Mouse (Mus musculus) limb, embryonic 10.5 days (tissue): Measurements from ENCODE around the gene Epm2a. TPM values are rescaled to one million over a fixed set of nuclear protein-coding genes. Genes with fewer than 3 reads are reported as not detected.
"Not testable (repeated sequence)": the region's sequence is repeated elsewhere in the genome, so short reads cannot be mapped to it uniquely, and the experiment has no call there.

Experiments used
- DNase-seq: peaks from one replicate; pipeline ENCODE4 v3.0.0-alpha.2; 2017; ENCODE audit warnings: low spot score
- H3K27ac ChIP-seq: fragments of 300-500 bp; sonication (generic); 2 replicates; pipeline ENCODE4 v1.5.1; 2016; ENCODE audit warnings: mild to moderate bottlenecking
- H3K27me3 ChIP-seq: fragments of 300-500 bp; sonication (generic); 2 replicates; pipeline ENCODE4 v1.6.1; 2016; ENCODE audit warnings: low read depth, mild to moderate bottlenecking; ENCODE audit not compliant: poor library complexity, severe bottlenecking
- H3K36me3 ChIP-seq: fragments of 300-500 bp; sonication (generic); 2 replicates; pipeline ENCODE4 v1.6.1; 2016; ENCODE audit warnings: mild to moderate bottlenecking, moderate library complexity
- H3K4me1 ChIP-seq: fragments of 300-500 bp; sonication (generic); 2 replicates; pipeline ENCODE4 v1.6.1; 2016
- H3K4me3 ChIP-seq: fragments of 300-500 bp; sonication (generic); 2 replicates; pipeline ENCODE4 v1.5.1; 2016; ENCODE audit warnings: mild to moderate bottlenecking, moderate library complexity
- H3K9me3 ChIP-seq: fragments of 300-500 bp; sonication (generic); replicated peaks from 2 replicates; pipeline ENCODE4 v1.6.1; 2016; ENCODE audit warnings: mild to moderate bottlenecking
- WGBS: fragments of 180-500 bp; shearing (Covaris S2); methylation state at CpG from one replicate; pipeline ENCODE4 v1.1.7; 2016; 5-methylcytosine and 5-hydroxymethylcytosine counted together
- polyA plus RNA-seq: library from polyadenylated mRNA; unstranded; fragments of >200 nt; fragmentation: Nextera tagmentation; extraction: Ambion mirVana; gene quantifications from 2 replicates; pipeline ENCODE4 v1.2.1, GENCODE M21; 2016

The Epm2a gene
- polyA plus RNA-seq, 1 experiment from 2014 or later = 0.78 TPM

DNA sequence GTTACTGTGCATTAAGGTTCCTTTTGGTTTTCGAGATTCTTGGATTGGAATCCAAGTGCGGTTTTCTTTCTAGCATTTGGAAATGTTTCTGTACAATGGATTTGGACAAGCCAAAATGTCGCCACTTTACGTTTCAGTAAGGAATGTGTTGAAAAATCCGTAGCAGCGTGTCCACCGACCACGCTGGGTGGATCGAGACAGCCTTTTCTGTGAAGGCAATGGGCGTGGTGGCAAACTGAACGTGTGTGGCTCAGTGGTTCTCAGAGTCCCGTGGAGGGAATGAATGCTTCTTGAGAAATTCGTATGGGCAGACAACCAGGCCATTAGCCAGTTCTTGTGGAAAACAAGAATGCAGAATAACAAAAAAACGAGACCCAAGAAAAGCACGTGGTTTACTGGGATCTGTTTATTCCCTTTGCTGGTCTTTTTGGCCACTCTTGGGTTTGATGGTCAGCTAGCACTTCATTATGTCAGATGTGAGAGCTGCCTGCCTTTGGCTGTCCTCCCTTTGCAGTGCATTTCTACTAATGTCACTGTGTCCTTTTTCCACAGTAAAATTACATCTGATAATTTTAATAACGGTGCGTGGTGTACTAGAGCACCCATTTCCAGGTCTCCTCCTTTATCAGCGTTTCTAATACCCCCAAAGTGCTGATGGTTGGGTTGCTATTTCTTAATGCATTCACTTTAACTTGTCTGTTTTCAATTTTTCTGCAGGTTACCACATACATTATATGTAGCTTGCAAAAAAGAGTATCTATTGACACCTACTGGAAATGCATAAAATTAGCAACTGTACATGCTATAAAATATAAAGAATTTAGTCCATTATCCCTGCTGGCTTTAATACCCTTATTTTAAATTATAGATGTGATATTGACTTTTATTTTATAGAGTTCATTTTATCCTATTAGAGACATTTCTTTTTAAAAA lies 1.6 kb downstream of the Epm2a start:
- Histone ChIP-seq H3K4me1 (peaks cover 2% of the 10 kb centered on the region; the same call in 1 of the 2 replicates), H3K27me3 (no peaks in the 10 kb centered on the region), H3K36me3 (no peaks in the 10 kb centered on the region), H3K4me3 (no peak overlapping the region), H3K9me3 (no peaks in the 10 kb centered on the region), H3K27ac (no peak overlapping the region)
- no peak for DNase-seq
- 84% methylated on average over 18 of the region's 18 CpGs for WGBS

DNA sequence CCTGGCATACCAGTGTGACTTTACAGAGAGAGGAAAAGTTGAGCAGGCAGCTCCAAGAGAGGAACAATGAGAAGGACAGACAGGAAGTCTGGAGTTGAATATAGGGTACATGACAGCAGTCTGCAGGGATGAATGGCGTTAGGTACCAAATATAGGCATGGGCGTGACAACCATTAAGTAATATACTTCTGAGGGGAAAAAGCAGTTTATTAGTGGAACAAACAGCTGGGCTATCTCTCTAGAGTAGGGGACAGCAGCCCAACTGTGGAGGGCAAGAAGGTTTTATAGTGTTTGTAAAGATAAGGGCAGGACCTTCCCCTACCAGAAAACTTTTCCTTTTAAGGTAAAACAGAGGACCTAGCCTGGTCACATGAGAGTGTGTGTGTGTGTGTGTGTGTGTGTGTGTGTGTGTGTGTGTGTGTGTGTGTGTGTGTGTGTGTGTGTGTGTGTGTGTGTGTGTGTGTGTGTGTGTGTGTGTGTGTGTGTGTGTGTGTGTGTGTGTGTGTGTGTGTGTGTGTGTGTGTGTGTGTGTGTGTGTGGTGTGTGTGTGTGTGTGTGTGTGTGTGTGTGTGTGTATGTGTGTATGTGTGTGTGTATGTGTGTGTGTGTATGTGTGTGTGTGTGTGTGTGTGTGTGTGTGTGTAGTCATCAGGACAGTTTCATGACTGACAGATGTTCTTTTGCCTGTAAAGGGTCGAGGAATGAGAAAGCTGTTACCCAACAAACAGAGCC lies 7.2 kb downstream of the Epm2a start:
- H3K4me1 ChIP-seq, H3K27ac ChIP-seq, H3K36me3 ChIP-seq, H3K9me3 ChIP-seq, H3K4me3 ChIP-seq, H3K27me3 ChIP-seq, DNase-seq: not testable (repeated sequence)
- 71% methylated on average over 3 of the region's 3 CpGs for WGBS

DNA sequence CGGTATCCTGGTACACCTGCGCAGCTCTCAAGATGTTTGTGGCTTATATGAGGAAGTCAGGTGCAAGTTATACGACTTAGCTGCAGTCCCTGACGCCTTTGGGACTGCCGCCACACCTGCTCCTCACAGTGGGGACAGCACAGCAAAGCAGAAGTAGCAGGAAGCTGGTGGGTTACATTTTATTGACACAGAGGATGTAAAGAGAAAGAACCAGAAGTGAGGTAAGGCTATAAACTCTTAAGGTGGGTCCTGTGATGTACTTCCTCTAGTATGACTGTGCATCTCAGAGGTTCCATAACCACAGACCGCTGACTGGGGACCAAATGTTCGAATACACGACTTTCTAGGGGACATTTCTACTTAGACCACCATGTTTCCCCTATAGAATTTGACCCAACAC lies 11.4 kb downstream of the Epm2a start:
- Histone ChIP-seq H3K27ac (no peak overlapping the region), H3K9me3 (no peaks in the 10 kb centered on the region), H3K4me3 (no peak overlapping the region), H3K4me1 (no peaks in the 10 kb centered on the region), H3K36me3 (no peaks in the 10 kb centered on the region), H3K27me3 (no peaks in the 10 kb centered on the region)
- no peak for DNase-seq
- WGBS = 87% methylated on average over 8 of the region's 8 CpGs

DNA sequence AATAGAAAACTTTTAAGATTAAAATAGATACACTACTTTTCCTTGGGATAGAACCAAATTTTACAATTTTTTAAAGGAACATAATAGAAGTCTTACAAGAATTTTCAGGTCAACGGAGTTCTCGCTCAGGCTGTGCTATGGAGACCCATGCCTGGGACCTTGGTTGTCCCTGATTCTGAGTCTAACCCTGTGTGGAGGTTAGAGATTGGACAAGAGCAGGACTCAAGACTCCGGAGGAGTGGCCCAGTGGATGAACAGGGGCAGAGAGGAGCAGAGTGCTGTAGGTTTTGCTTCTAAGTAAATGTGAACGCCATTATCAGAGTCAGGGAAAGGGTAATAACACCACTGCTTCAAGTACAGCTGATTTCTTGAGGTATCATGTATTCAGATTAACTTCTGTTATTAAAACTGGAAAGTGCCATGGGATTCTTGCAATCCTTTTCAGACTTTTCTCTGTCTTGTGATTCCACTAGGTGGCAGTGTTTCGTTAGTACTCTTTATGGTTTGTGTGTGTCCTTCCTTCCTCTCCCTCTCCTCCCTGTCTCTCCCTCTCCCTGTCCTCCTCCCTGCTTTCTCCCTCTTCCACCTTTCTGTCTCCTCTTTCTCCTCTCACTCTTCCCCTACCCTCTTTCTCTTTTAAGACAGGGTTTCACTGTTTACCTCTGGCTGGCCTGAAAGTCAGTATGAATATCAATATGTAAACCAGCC lies 18.9 kb downstream of the Epm2a start:
- no peak for DNase-seq
- Histone ChIP-seq H3K4me1 (no peaks in the 10 kb centered on the region), H3K9me3 (no peaks in the 10 kb centered on the region), H3K27ac (no peak overlapping the region), H3K27me3 (no peaks in the 10 kb centered on the region), H3K4me3 (no peak overlapping the region), H3K36me3 (no peaks in the 10 kb centered on the region)
- 65% methylated on average over 5 of the region's 5 CpGs for WGBS

DNA sequence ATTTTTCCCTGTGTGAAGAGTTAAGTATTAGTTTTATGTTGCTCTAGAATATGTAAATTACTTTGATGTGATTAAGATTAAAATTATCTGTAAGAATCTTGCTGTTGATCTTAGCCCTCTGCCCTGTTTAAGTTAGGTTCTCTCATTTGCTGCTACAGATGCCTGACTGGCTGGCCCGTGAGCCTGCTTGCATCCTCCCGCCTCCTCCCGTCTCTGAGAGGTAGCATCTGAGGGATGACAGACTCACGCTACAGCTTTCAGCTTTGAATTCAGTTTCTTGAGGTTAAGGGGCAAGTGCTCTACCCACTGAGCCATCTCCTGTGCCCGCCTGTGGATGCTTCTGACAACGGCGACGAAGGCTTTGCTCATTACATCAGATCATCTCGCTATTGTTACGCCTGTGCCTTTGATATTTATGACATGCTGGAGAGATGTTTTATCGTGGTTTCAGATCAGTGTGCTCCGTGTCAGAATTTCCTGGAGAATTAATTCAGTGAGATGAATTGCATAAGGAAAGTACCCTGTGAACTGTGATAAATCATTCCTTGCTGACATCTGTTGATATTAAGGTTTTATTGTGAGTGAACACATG lies 19.8 kb downstream of the Epm2a start:
- no peak for DNase-seq
- no peaks in the 10 kb centered on the region for H3K4me1 ChIP-seq
- no peaks in the 10 kb centered on the region for H3K27me3 ChIP-seq
- WGBS = 84% methylated on average over 12 of the region's 12 CpGs
- H3K9me3 ChIP-seq = no peaks in the 10 kb centered on the region
- H3K36me3 ChIP-seq = no peaks in the 10 kb centered on the region
- no peak overlapping the region for H3K4me3 ChIP-seq
- no peak overlapping the region for H3K27ac ChIP-seq

DNA sequence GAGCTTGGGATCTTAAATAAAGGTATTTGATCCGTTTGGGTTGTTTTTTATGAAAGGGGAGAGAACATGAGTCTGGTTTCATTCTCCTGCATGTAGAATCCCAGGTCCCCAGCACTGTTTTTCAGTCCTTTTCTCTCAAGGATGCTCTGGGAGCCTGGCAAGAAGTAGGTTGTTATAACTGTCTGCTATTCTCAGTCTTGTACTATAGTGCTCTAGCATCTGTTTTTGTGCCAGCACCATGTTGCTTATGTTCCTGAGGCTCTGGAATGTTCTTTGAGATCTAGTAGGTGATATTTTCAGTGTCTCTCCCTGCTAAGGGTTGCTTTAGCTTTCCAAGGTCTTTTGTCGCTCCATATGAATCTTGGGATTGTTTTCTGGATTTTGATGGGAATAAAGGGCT lies 38.1 kb downstream of the Epm2a start:
- H3K27ac ChIP-seq = no peak overlapping the region
- no peaks in the 10 kb centered on the region for H3K27me3 ChIP-seq
- H3K4me3 ChIP-seq = no peak overlapping the region
- no peaks in the 10 kb centered on the region for H3K9me3 ChIP-seq
- H3K4me1 ChIP-seq = no peaks in the 10 kb centered on the region
- no peak for DNase-seq
- no peaks in the 10 kb centered on the region for H3K36me3 ChIP-seq
- 86% methylated on average over 2 of the region's 2 CpGs for WGBS

DNA sequence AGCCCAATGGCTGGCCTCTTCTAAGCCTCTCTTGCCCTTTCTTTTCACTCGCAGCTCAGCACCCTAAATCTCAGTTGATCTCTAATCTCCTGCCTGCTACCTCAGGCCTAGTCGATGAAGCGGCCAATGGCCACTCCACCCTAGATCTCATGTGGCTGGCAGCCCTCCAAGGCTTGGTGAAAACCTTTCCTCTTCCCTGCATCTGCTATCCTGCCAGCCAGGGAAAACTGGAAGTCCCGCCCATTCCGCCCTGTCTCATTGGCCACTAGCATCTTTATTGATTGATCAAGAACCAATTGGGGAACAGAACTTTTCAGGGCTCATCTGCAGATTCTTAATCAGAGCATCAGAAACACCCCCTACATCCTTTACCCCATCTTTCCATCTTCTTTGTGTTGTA lies 67.7 kb downstream of the Epm2a start:
- Histone ChIP-seq H3K27me3 (no peaks in the 10 kb centered on the region), H3K27ac (no peak overlapping the region), H3K4me1 (no peaks in the 10 kb centered on the region), H3K36me3 (no peaks in the 10 kb centered on the region), H3K9me3 (no peaks in the 10 kb centered on the region), H3K4me3 (no peak overlapping the region)
- WGBS = 91% methylated on average over 5 of the region's 5 CpGs
- DNase-seq = no peak

DNA sequence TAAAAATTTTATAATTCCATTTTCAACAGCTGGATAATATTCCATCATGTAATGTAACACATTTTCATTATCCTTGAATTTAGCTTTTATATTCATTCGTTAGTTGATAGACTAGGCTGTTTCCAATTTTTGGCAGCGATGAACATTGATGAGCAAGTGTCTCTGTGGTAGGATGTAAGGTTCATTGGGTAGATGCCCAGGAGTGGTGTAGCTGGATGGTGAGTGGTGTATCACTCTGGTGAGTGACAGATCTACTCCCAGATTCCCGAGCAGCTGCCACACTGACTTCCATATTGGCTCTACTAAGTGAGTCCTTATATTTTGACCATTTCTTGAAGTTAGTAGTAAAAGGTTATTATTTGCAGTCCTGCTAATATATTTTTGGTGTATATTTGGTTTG lies 76.9 kb downstream of the Epm2a start:
- Histone ChIP-seq H3K27ac (no peak overlapping the region), H3K27me3 (no peaks in the 10 kb centered on the region), H3K4me3 (no peak overlapping the region), H3K36me3 (no peaks in the 10 kb centered on the region), H3K9me3 (no peaks in the 10 kb centered on the region), H3K4me1 (no peaks in the 10 kb centered on the region)
- WGBS = 94% methylated on average over 3 of the region's 3 CpGs
- DNase-seq = no peak

DNA sequence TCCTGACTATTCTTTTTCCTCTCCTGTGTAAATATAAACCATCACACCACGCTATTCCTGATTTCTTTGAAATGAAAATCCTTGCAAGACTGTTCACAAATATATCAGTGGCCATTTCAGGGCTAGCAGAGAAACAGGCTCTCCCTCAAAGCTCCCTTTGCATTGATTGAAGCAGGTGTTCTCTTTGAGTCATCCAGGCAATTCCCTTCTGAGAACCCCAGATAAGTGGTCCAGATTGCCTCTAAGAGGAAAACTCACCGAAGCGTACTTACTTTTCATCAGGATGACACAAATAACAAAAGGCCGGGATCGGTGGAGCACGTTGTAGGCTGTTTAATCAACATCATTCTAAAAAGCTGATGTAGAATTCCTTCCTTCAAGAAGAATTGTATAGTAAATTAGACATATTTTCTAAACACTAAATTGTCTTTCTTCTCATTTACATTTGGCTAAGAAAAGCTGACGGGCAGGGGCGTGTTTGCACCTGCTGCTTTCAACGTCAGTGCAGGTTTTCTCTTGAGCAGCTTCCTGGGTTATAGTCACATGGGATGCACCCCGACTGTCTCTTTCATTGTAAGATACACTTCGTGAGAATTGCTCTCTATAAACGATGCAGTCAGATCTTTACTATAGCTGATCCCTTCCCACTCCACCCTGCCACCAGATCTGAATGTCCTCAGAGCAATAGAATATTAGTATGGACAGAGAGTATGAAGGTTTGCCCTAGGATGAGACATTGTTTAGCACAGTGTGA lies 86.0 kb downstream of the Epm2a start:
- 91% methylated on average over 12 of the region's 12 CpGs for WGBS
- DNase-seq = no peak

DNA sequence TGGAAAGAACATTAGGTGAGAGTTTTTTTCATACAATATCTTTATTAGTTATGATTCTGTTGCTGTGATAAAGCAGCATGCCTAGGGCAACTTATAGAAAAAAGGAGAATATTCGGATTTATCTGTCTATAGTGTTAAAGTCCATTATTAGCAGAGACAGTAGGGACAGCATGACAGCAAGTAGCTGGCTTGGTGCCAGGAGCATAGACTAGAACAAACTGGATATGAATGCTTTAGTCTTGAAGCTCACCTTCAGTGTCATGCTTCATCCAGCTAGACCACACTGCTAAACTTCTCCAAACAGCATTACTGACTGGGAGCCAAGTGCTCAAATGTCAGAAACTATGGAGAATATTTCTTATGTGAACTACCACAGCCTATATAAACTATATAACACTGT lies 93.8 kb downstream of the Epm2a start:
- Histone ChIP-seq H3K4me3 (no peak overlapping the region), H3K27ac (no peak overlapping the region), H3K27me3 (no peaks in the 10 kb centered on the region), H3K4me1 (no peaks in the 10 kb centered on the region), H3K36me3 (no peaks in the 10 kb centered on the region), H3K9me3 (no peaks in the 10 kb centered on the region)
- no peak for DNase-seq
- WGBS = 93% methylated on average over 1 of the region's 1 CpGs

More for the DNA sequence above, 86.0 kb downstream of the Epm2a start:
- Histone ChIP-seq H3K4me1 (no peaks in the 10 kb centered on the region), H3K27me3 (no peaks in the 10 kb centered on the region), H3K36me3 (no peaks in the 10 kb centered on the region), H3K9me3 (no peaks in the 10 kb centered on the region), H3K27ac (no peak overlapping the region), H3K4me3 (no peak overlapping the region)

DNA sequence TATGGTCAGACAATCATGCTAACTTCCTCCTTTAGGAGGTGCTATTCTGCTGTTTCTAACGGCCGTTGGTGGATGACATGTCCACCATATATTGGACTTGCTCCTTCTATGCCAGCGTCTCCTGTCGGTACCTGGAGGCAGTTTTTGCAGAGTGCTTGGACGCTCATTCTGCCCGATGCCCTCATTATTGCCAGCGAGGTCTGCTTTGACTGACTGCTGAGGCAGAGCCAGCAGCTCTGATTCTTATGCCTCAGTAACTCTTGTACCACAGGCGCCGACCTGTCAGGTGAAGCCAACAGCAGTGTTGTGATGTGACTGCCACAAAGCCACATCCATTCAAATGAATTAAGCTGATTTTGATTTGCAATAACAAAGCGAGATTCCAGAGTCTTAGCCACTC lies 95.3 kb downstream of the Epm2a start:
- H3K4me1 ChIP-seq = no peaks in the 10 kb centered on the region
- WGBS = 91% methylated on average over 10 of the region's 10 CpGs
- DNase-seq = no peak
- no peaks in the 10 kb centered on the region for H3K36me3 ChIP-seq
- no peak overlapping the region for H3K4me3 ChIP-seq
- H3K9me3 ChIP-seq = no peaks in the 10 kb centered on the region
- no peak overlapping the region for H3K27ac ChIP-seq
- H3K27me3 ChIP-seq = no peaks in the 10 kb centered on the region

DNA sequence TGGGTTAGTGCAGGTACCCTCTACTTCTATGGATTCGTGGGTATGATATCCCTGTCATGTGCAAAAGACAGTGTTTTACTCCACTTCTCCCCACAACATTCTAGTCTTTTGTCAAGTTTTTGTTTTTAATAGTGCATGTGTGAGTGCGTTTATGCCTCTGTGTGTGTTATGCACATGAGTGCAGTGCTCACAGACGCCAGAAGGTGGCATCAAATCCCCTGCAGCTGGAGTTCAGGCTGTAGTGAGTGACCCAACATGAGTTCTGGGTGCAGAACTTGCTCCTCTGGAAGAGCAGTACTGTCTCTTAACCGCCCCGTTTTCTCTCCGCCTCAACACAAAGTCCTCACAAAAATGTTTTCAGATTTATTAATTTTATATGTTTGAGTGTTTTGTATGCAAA lies 96.1 kb downstream of the Epm2a start:
- no peak overlapping the region for H3K4me3 ChIP-seq
- 89% methylated on average over 6 of the region's 6 CpGs for WGBS
- DNase-seq = no peak
- H3K36me3 ChIP-seq = no peaks in the 10 kb centered on the region
- no peak overlapping the region for H3K27ac ChIP-seq
- H3K9me3 ChIP-seq = no peaks in the 10 kb centered on the region
- no peaks in the 10 kb centered on the region for H3K4me1 ChIP-seq
- H3K27me3 ChIP-seq = no peaks in the 10 kb centered on the region
